Mouse (Mus musculus) midbrain, embryonic 10.5 days (tissue): Measurements from ENCODE around the gene H13. TPM values are rescaled to one million over a fixed set of nuclear protein-coding genes. Genes with fewer than 3 reads are reported as not detected.
A peak's percentile ranks its signal among the peaks of the same experiment; 100 is the strongest.

Experiments used
- DNase-seq: peaks from one replicate; pipeline ENCODE4 v3.0.0-alpha.2; 2017; ENCODE audit warnings: low spot score
- H3K27ac ChIP-seq: fragments of 300-500 bp; sonication (generic); replicated peaks from 2 replicates; pipeline ENCODE4 v1.5.1; 2016; ENCODE audit warnings: mild to moderate bottlenecking
- H3K27me3 ChIP-seq: fragments of 300-500 bp; sonication (generic); 2 replicates; pipeline ENCODE4 v1.6.1; 2016; ENCODE audit warnings: low read depth, mild to moderate bottlenecking; ENCODE audit not compliant: poor library complexity, severe bottlenecking
- H3K36me3 ChIP-seq: fragments of 300-500 bp; sonication (generic); 2 replicates; pipeline ENCODE4 v1.6.1; 2016; ENCODE audit warnings: mild to moderate bottlenecking, moderate library complexity
- H3K4me1 ChIP-seq: fragments of 300-500 bp; sonication (generic); 2 replicates; pipeline ENCODE4 v1.6.1; 2016
- H3K4me3 ChIP-seq: fragments of 300-500 bp; sonication (generic); 2 replicates; pipeline ENCODE4 v1.5.1; 2016; ENCODE audit warnings: mild to moderate bottlenecking, moderate library complexity
- H3K9me3 ChIP-seq: fragments of 300-500 bp; sonication (generic); replicated peaks from 2 replicates; pipeline ENCODE4 v1.6.1; 2016; ENCODE audit warnings: mild to moderate bottlenecking
- WGBS: fragments of 180-500 bp; shearing (Covaris S2); methylation state at CpG from one replicate; pipeline ENCODE4 v1.1.7; 2016; 5-methylcytosine and 5-hydroxymethylcytosine counted together
- polyA plus RNA-seq: library from polyadenylated mRNA; unstranded; fragments of >200 nt; fragmentation: Nextera tagmentation; extraction: Ambion mirVana; gene quantifications from 2 replicates; pipeline ENCODE4 v1.2.1, GENCODE M21; 2016

H13 gene
- polyA plus RNA-seq, 1 experiment from 2014 or later: 99.2 TPM

- Histone ChIP-seq H3K36me3 (0 out of 2 replicates have a peak, but pooled peaks cover 4% of the 10 kb centered on the region), H3K4me3 (no peak overlapping the region), H3K27ac (0 out of 2 replicates have a peak overlapping the region, but pooled peaks have one; percentile 90), H3K4me1 (peaks cover 69% of the 10 kb centered on the region), H3K27me3 (peaks cover 8% of the 10 kb centered on the region; the same call in 1 of the 2 replicates), H3K9me3 (no peaks in the 10 kb centered on the region)
- no peak for DNase-seq
- 70% methylated on average over 5 of the region's 5 CpGs for WGBS
Observed at GRCm38 (mm10) chr2:152740490-152740889, 71.2 kb downstream of the H13 start.

- 0 out of 2 replicates have a peak, but pooled peaks cover 4% of the 10 kb centered on the region for H3K36me3 ChIP-seq
- WGBS: 64% methylated on average over 14 of the region's 14 CpGs
- DNase-seq: peak; percentile 25
- H3K4me1 ChIP-seq: peaks cover 60% of the 10 kb centered on the region
- H3K27me3 ChIP-seq: peaks cover 8% of the 10 kb centered on the region; the same call in 1 of the 2 replicates
- no peak overlapping the region for H3K4me3 ChIP-seq
- H3K27ac ChIP-seq: peak overlapping the region; percentile 81
- no peaks in the 10 kb centered on the region for H3K9me3 ChIP-seq
Observed at GRCm38 (mm10) chr2:152741153-152742041, 72.1 kb downstream of the H13 start.

- 0 out of 2 replicates have a peak, but pooled peaks cover 4% of the 10 kb centered on the region for H3K36me3 ChIP-seq
- 32% methylated on average over 10 of the region's 10 CpGs for WGBS
- peaks cover 50% of the 10 kb centered on the region for H3K4me1 ChIP-seq
- H3K27ac ChIP-seq: peak overlapping the region; percentile 81
- H3K9me3 ChIP-seq: no peaks in the 10 kb centered on the region
- peaks cover 8% of the 10 kb centered on the region; the same call in 1 of the 2 replicates for H3K27me3 ChIP-seq
- peak; percentile 83 for DNase-seq
- no peak overlapping the region for H3K4me3 ChIP-seq
Observed at GRCm38 (mm10) chr2:152742435-152742834, 73.2 kb downstream of the H13 start.

DNA sequence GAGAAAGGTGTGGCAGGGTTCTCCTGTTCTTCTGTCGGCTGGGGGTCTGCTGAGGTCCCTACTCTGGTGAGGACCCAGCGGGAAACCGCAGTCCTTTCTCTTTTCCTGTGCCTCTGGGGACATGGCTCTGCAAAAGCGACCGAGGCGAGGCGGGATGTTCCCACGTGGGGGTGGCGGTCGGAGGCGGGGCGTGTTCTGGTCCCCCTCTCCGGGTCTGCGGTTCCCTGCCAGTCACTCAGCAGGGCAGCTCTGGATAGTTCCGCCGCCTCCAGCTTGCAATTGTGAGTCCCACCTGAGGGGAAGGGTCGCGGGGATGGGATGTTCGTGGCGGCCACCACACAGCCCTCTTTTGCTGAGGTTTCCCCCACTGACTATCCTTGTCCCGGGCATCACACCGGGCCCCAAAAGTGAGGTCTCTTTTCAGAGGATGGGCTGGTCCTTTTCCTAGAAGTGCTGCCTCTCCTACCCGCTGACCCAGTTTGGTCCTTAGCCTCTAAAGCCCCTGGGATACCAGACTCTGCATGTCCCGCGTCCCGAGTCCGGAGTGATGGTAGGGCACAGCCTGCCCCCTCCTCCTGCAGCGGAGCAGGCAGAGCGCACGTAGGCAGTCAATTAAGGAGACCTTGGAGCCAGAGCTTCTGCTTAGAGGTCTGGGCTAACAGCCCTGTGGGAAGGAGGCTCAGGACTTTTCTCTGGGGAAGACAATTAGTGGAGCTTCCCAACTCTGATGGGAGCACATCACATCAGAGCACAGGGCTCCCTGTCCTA lies 84.9 kb downstream of the H13 start, which contains the start of gene Cox4i2:
Gene Cox4i2 (plus strand): TSS at position 230 of the 768 bp plus-strand sequence.
- no peaks in the 10 kb centered on the region for H3K36me3 ChIP-seq
- no peaks in the 10 kb centered on the region for H3K9me3 ChIP-seq
- peak within 1 kb of the TSS; percentile 48 for H3K4me3 ChIP-seq
- peaks cover 23% of the 10 kb centered on the region for H3K4me1 ChIP-seq
- peak within 1 kb of the TSS; percentile 76 for H3K27ac ChIP-seq
- peak; percentile 44 for DNase-seq
- 3% methylated on average over 30 of the region's 30 CpGs for WGBS
- H3K27me3 ChIP-seq: peaks cover 41% of the 10 kb centered on the region

- peaks cover 41% of the 10 kb centered on the region for H3K27me3 ChIP-seq
- no peaks in the 10 kb centered on the region for H3K36me3 ChIP-seq
- no peak for DNase-seq
- WGBS: 72% methylated on average over 17 of the region's 17 CpGs
- no peak overlapping the region for H3K27ac ChIP-seq
- H3K9me3 ChIP-seq: no peaks in the 10 kb centered on the region
- H3K4me3 ChIP-seq: no peak overlapping the region
- H3K4me1 ChIP-seq: peaks cover 20% of the 10 kb centered on the region
Observed at GRCm38 (mm10) chr2:152756474-152757393, 87.5 kb downstream of the H13 start.

DNA sequence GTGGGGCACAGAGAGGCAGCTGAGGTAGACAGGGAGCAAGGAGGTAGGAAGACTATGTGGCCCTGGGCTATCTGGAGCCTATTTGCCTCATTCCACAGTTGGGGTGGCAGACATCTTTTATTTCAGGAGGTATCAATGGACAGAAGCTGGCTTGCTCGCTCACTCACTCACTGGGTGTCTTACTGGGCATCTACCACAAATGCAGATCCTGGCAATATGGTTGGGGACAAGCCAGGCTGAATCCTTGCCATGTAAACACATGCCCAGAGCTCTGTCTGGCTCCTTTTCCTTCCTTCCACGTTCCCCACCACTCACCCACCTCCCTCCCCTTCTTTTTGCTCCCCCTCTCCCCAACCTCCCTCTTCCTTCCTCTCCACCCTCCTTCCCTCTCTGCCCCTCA lies 88.2 kb downstream of the H13 start:
- Histone ChIP-seq H3K4me3 (no peak overlapping the region), H3K9me3 (no peaks in the 10 kb centered on the region), H3K27me3 (peaks cover 41% of the 10 kb centered on the region), H3K27ac (no peak overlapping the region), H3K36me3 (no peaks in the 10 kb centered on the region), H3K4me1 (peaks cover 20% of the 10 kb centered on the region)
- 66% methylated on average over 2 of the region's 2 CpGs for WGBS
- DNase-seq: no peak

Other genes with a start within 250 kb of the H13 start
- gene Defb23, start 204.8 kb upstream of the H13 start, polyA plus RNA-seq: not detected in 2 replicates
- not detected in 2 replicates for gene Defb20, start 192.4 kb upstream of the H13 start, polyA plus RNA-seq
- gene Defb22, start 179.3 kb upstream of the H13 start, polyA plus RNA-seq: not detected in 2 replicates
- gene Defb26, start 157.8 kb upstream of the H13 start, polyA plus RNA-seq: not detected in 2 replicates
- not detected in 2 replicates for gene Defb28, start 151.2 kb upstream of the H13 start, polyA plus RNA-seq
- gene Defb29, start 129.4 kb upstream of the H13 start, polyA plus RNA-seq: not detected in 2 replicates
- gene Gm17416, start 100.1 kb upstream of the H13 start, polyA plus RNA-seq: not detected in 2 replicates
- gene Defb21, start 96.7 kb upstream of the H13 start, polyA plus RNA-seq: not detected in 2 replicates
- gene Defb19, start 89.1 kb upstream of the H13 start, polyA plus RNA-seq: not detected in 2 replicates
- not detected in 2 replicates for gene Defb45, start 70.1 kb upstream of the H13 start, polyA plus RNA-seq
- not detected in 2 replicates for gene Defb36, start 65.1 kb upstream of the H13 start, polyA plus RNA-seq
- gene Defb25, start 46.4 kb upstream of the H13 start, polyA plus RNA-seq: not detected in 2 replicates
- gene Rem1, start 42.5 kb upstream of the H13 start, polyA plus RNA-seq: 0.26 and 0.33 TPM in 2 replicates
- gene Mcts2, start 17.6 kb downstream of the H13 start, polyA plus RNA-seq: 42.9 and 45.3 TPM in 2 replicates
- 70.2 and 86.2 TPM in 2 replicates for gene Id1, start 66.8 kb downstream of the H13 start, polyA plus RNA-seq
- 4.2 and 4.6 TPM in 2 replicates for gene Cox4i2, start 84.7 kb downstream of the H13 start, polyA plus RNA-seq
- gene Bcl2l1, start 162.3 kb downstream of the H13 start, polyA plus RNA-seq: 107 and 128 TPM in 2 replicates
- gene Tpx2, start 178.5 kb downstream of the H13 start, polyA plus RNA-seq: 153 TPM in 2 replicates
- gene Mylk2, start 241.9 kb downstream of the H13 start, polyA plus RNA-seq: 0.06 and 0.07 TPM in 2 replicates